Mouse (Mus musculus): ENCODE results near the gene Olfr1378.

Olfr1378 gene

DNA sequence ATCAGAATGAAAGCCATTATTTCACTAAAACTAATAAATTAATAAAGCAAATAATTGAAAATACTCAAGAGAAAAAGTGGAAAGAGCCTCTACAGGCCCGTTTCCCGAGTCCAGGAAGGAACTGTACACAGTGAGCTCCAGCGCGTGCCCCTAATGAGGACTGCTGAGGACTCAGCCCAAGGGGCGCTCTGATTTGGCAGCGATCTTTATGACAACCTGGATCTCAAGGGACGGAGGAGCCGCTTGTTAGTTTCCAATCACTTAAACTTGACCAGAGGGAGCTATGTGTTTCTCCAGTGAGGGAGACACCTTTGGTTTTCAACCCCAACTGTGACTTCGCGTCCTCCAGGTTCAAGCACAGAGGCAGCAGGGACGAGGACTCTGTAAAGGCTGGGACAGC is at the start of gene Olfr1378:
TSS of gene Olfr1378 (plus strand) at position 301 of the 400 bp plus-strand sequence.
- no peak for DNase-seq (ENCODE audit: low spot score)

DNA sequence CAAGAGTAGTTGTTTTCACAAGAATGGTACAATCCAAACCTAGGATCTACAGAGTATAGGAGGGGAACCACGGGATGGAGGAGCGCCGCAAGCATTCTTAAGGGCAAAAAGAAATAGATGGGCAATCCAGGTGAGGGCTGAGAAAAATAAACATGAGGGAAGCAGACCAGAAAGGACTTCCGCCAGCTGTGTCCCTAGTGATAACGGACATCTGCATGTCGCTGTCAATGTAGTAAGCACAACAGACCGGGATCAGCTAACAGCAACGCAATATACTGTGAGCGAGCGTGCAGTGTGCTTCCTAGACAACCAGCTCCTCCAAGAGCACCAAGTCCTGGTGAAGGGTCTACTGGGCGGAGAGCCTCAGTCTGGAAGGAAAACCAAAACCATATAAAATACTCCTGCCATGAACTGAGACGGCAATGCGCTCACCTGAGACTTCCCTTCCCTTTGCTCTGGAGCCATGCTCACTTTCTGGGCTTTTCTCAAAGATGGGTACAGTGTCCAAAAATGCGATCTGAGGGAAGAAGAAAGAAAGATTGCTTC is 35.8 kb upstream of the Olfr1378 start:
- peak; percentile 12 for DNase-seq (ENCODE audit: low spot score)

DNA sequence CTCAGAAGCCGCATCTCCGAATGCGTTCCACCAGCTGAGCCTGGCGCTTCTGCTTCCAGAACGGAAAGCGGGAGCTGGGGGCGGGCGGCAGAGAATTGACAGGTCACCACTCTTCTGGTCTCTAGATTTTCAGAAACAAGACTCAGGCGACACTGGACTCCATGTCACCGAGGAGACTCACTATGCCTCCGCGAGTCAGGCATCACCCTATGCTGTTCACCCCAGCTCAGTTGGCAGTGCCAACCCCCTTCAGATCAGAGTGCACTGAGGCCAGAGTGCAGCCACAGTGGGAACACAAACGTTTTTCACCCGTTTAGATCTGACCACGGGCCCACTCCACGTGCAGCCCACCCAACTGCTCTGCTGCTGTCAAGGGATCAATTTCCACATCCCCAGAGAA is 35.3 kb upstream of the Olfr1378 start:
- peak; percentile 11 for DNase-seq (ENCODE audit: low spot score)

DNA sequence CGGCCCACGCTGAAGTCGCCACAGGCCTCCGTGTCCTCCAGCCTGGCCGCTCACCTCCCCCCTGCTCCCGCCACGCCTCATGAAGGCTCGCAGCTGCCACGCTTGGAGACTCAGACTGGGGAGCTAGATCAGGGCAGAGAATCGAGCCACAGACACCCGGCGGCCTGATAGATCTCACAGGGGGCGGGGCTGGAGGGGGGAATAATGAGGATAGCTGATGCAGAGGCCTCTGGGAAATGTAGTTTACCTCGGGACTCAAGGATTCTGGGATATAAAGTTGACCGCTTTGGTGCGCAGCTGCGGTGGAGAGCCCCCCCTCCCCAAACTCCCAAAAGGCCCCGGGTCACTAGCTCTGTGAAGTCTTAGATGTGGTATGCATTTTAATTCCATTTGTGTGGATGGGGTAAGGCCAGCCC is 34.9 kb upstream of the Olfr1378 start, which contains the start of gene Zfp354b:
TSS of gene Zfp354b (minus strand) at position 183 of the 416 bp plus-strand sequence.
- peak; percentile 87 for DNase-seq (ENCODE audit: low spot score)

DNA sequence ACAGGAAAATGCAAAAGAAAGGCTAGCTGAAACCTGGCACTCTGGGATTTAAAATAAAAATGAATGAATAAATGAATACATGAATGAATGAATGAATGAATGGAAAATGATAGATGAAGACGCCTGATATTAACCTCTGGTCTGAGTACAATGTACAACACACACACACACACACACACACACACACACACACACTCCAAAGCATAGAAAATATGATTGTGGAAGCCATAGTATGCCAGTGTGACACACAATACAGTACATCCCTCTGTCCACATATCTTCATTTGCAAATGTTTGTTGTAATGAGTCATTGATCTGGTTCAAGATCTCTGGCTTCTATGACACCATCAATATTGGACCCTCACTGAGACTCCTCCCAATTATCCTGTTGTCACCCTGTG is 34.3 kb upstream of the Olfr1378 start:
- DNase-seq (ENCODE audit: low spot score) = no peak

DNA sequence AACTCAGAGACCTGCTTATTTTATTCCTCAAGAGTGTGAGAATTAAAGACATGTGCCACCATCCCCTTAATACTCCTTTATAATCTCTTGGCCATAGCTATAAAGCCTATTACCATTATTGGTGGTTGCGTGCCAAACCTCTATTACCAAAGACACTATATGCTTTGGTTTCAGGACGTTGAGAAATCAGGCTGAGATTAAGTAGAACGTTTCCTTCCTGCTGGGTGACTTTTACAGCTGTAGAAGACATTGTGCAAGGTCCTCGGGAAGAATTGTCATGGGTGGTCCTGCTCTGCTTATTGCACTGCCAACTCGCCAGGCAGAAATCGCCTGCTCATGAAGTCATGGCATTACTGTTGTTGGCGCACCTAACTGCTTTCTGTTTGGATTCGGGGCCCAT is 27.9 kb upstream of the Olfr1378 start:
- no peak for DNase-seq (ENCODE audit: low spot score)

DNA sequence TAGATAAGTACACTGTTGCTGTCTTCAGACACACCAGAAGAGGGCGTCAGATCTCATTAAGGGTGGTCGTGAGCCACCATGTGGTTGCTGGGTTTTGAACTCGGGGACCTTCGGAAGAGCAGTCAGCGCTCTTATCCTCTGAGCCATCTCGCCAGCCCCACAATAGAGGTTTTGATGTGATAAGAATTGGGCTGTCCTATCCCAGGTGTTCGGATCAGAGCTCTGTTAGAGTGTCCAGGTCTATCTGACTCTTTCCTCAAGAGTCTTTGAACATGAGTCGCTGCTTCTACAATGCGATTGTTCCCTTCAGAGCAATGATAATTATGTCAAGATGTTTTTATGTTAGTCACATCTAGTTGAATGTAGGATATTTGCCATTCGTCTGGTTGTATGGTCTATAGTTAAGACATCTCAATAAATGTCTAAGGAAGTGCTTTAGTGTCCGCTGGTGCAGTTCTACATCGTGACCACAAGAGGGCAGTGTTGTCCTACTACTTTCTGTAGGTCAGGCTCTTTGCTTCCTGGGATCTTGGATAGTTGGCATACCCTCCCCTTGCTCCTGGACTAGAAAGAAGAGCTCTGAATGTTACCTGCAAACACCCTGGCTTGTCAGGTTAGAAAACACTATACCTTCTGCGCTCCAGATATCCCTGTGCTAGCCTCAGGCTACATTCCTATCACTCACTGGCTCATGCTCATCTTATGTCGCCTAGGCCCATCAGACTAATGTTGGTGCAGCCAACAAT is 26.5 kb upstream of the Olfr1378 start:
- peak; percentile 87 for DNase-seq (ENCODE audit: low spot score)

DNA sequence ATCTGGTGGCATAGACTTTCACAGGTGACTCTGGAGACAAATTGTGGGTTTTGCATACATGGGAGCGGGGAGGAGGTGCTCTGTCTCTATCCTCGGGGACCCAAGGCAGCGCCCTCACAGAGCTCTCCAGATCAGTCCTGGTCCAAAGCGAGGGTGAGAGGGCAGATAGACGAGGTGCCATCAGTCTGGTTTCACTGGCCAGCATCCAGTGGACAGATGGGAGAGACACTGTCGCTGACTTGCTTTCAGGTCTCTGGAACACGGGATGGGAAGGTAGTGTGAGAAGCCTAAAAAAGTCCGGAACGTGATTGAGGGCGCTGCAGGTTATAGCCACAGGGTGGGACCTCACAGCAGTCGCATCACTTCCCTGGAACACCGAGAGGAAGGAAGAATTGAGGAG is 23.9 kb upstream of the Olfr1378 start:
- no peak for DNase-seq (ENCODE audit: low spot score)

DNA sequence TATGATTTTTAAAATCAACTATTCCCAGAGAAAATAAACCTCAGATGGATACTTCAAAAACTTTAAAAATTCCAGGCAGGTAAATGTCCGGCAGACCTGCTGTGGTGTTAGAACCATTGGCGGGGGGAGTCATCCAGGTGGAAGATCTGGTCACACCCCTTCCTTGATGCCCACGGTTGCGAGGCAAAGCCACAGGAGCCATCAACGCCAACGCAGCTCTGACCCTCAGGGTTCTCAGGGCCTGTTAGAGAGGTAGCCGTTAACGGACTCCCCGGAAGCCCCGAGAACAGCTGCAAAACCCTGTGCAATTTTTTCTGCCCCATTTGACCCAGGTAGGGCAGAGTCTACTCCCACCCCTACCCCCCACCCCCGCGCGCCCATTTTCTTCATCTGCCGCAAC is 22.8 kb upstream of the Olfr1378 start, which contains the start of gene 4933414I15Rik:
TSS of gene 4933414I15Rik (minus strand) at position 260 of the 400 bp plus-strand sequence.
- DNase-seq (ENCODE audit: low spot score) = no peak

DNA sequence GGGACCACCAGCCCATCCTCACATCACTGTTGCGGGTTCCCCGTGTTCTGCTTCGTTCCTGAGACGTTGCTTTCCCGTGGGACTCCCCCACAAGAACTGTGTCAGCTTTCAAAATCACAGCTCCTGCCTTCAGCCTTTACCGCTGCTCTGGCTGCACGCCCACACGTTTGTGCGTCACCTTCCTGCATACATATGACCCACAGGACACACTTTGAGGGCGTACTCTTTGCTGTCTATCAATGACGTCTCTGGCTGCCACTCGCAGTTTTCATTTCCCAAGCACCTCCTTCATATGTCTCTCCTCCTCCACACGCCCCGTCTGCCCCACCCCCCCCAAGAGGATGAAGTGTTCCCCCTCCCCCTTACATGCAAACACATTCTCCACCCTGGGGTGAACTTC is 14.0 kb upstream of the Olfr1378 start:
- no peak for DNase-seq (ENCODE audit: low spot score)

DNA sequence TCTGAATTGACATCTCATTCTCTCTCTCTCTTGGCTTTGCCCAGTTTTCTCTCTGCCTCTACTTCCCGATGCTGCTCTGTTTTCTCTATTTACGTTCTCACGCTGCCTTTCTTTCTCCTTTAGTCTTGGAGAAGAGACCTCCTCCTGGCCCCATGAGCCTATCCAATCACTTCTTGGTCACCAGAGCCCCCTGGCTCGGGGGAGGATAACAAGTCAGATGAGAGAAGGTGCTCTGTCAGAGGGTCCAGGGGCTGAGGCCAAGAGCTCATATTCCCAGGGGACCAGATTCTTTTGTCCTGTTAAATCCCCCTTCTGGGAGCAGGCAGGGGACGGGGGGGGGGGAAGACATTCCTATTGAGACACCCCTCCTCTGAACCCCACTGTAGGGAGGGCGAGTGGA is 12.7 kb upstream of the Olfr1378 start, which contains the start of gene Prop1:
TSS of gene Prop1 (minus strand) at position 101 of the 400 bp plus-strand sequence.
- no peak for DNase-seq (ENCODE audit: low spot score)

DNA sequence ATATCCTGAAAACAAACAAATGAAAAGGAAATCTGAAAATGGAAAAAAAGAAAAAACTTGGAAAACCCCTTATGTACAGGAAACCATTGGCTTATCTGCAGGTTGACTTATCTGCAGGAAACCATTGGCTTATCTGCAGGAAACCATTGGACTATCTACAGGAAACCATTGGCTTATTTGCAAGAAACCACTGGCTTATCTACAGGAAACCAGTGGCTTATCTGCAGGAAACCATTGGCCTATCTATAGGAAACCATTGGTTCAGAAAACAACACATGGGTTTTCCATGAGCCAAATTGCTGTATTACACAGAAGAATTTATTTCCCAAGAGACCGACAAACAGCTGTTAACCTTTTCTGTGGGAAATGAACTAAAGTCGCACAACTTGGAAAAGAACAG is 1.4 kb upstream of the Olfr1378 start:
- DNase-seq (ENCODE audit: low spot score) = no peak

DNA sequence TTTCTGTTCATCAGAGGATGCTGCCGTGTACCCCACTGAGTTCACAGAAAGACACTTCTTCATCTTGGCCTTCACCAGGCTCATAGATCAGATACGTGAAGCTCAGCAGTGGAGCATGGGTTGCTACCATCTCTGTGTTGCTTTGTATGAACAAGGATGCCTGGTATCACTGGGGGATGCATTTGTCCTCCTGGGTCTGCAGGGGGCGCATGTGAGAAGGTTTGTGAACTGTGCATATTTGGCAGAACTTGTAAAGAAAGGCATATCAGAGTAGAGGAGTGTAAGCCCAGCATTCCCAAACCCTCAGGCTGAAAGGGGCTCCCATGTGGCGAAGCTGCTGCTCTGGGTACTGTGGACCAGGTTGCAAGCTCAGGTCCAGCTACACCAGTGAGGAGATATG is 10.9 kb downstream of the Olfr1378 start:
- no peak for DNase-seq (ENCODE audit: low spot score)

DNA sequence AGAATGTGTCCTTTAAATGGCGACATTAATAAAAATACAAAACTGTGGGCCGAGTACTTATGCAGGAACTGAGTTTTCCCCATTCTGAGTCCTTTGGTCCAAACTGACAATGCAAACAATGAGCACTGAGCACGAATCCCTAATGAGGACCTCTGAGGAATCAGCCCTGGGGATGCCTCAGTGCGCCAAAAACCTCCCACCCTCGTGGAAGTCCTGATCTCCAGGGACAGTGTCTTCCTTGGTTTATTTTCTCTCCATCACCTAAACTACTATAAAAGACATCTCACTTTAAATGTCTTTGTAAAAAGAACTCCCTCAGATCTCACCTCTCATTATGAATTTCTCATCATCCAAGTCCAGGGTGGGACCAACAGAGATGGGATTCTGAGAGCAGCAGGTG is 15.3 kb downstream of the Olfr1378 start, which contains the start of gene Olfr1377:
TSS of gene Olfr1377 (plus strand) at position 301 of the 400 bp plus-strand sequence.
- DNase-seq (ENCODE audit: low spot score) = no peak

DNA sequence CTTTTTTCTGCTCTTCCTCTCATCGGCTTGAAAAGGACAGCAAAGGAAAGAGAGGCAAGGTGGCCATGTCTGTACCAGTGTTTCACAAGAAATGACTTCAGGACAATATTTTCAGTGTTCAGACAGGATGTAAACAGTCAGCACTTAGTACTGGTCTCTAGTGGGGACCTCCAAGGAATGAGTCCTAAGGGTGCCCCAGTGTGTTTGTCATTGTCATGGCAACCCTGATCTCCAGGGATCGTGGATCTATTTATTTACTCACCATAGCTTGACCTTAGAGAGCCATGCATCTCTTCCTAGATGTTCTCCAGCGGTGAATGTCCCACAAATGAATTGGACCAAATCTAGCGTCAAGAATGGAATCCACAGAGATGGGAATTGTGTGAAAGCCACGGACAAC is 37.0 kb downstream of the Olfr1378 start, which contains the start of gene Olfr51:
TSS of gene Olfr51 (plus strand) at position 301 of the 400 bp plus-strand sequence.
- DNase-seq (ENCODE audit: low spot score) = no peak

DNA sequence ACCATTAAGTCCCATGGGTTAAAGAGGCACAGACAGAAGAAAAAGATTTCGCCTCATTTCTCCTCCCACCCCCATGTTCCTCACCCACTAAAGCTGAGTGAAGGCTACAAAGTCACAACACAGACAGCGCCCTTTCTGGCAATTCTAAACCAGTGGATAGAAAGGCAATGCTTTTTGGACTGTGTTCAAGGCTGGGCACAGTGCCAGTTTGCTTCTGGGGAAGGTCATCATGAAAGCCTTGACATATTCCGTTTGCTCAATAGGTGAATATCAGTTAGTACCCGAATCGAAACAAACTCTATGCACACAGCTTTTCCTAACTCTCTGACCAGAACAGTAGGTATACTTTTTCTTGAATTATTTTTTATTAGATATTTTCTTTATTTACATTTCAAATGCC is 45.5 kb downstream of the Olfr1378 start:
- DNase-seq (ENCODE audit: low spot score) = no peak

DNA sequence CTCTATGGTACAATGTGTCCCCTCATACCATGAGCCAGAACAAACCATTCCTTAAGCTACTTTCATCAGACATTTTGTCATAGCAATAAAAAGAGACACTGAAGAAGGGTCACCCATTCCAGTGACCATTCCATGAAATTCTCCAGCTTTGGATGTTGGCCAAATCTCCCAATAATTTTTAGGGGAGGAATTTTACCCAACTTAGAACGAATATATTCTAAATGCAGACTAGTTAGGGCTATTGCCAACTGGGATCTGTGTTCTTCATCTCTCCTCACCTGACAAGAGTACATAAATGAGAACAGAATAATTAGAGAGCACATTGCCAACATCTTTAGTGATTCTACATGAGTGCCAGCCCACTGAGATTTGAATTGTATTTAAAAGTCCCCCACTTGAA is 47.6 kb downstream of the Olfr1378 start, which contains the start of gene Olfr54:
TSS of gene Olfr54 (plus strand) at position 301 of the 400 bp plus-strand sequence.
- no peak for DNase-seq (ENCODE audit: low spot score)

DNA sequence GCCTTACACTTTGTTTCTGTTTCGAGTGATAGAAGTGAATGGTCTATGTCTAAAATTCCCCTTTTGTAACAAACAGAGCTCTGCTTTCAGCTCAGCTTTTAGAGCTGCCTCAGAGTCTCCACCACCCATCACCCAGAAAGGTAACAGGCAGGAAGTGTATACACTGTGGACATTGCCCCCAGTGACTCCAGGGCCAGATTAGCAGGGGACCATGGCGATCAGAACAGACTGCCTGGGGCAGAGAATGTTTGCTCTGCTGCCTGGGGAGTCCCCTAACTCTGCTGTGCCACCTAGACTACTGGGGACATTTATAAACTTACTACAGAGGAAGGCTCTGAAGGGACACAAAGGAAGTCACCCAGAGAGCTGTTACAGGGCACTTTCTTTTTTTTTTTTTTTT is 50.0 kb downstream of the Olfr1378 start:
- DNase-seq (ENCODE audit: low spot score) = no peak

All from embryo, embryonic 10 days (tissue).